Mouse (Mus musculus): Measurements from ENCODE around the gene Gsg1.

DNA sequence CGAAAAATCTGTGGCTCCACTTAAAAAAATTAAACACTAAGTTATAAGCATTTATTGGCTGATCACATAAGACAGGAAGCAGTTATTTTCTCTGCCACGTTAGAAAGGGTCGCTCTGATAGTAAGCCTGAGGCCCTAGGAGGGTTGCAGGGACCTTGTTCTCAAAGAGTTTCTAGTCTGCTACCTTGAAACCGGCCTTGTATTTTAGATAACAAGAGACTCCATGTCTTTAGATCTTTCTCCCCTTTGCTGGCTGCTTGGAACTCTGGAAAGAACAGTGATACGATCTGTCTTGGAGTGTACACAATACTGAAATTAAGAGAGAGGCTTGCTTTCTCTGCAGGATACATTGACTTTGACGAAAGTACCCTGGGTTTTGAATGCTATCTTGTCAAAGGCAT lies 55.4 kb downstream of the Gsg1 start:
- TF ChIP-seq CTCF (IDR thresholded peaks at IDR 0.05; ENCODE audit: borderline replicate concordance, insufficient read depth, low read length) (no peak), POLR2A (IDR thresholded peaks at IDR 0.05; ENCODE audit: low read depth, low read length) (no peak)

Measured in embryonic fibroblast, embryonic 13.5 days (primary cell).